Mouse (Mus musculus) forebrain, embryonic 11.5 days (tissue): ENCODE measurements at regions not wholly inside any gene's neighbourhood (a gene's known extent, or its start where the extent isn't known, plus 50 kb on each side); places are given as distances from the start of the nearest gene placed in this dataset.

Source experiments
- ATAC-seq: fragments of 200-750 bp; cut with Nextera tagmentation; replicated peaks from 2 replicates; pipeline ENCODE4 v1.8.0; 2017; ENCODE audit warnings: moderate TSS enrichment; ENCODE audit not compliant: low FRiP score
- DNase-seq: peaks from one replicate; pipeline ENCODE4 v3.0.0-alpha.2; 2017; ENCODE audit warnings: low spot score
- H3K27ac ChIP-seq: fragments of 300-500 bp; sonication (generic); 2 replicates; pipeline ENCODE4 v1.5.1; 2014; ENCODE audit warnings: low read depth, low read length
- H3K27me3 ChIP-seq: fragments of 300-500 bp; sonication (generic); 2 replicates; pipeline ENCODE4 v1.6.1; 2014; ENCODE audit warnings: mild to moderate bottlenecking, low read length, mixed read lengths; ENCODE audit not compliant: control insufficient read depth, insufficient read depth
- H3K36me3 ChIP-seq: fragments of 300-500 bp; sonication (generic); 2 replicates; pipeline ENCODE4 v1.6.1; 2014; ENCODE audit warnings: mild to moderate bottlenecking, low read length, moderate library complexity, mixed read lengths; ENCODE audit not compliant: control insufficient read depth, insufficient read depth
- H3K4me1 ChIP-seq: fragments of 300-500 bp; sonication (generic); replicated peaks from 2 replicates; pipeline ENCODE4 v1.6.1; 2014; ENCODE audit warnings: low read length, mixed read lengths; ENCODE audit not compliant: control insufficient read depth, insufficient read depth
- H3K4me2 ChIP-seq: fragments of 300-500 bp; sonication (generic); 2 replicates; pipeline ENCODE4 v1.6.1; 2014; ENCODE audit warnings: low read depth, mild to moderate bottlenecking, low read length, moderate library complexity, mixed read lengths; ENCODE audit not compliant: severe bottlenecking
- H3K4me3 ChIP-seq: fragments of 300-500 bp; sonication (generic); 2 replicates; pipeline ENCODE4 v1.5.1; 2014; ENCODE audit warnings: low read depth, low read length
- H3K9ac ChIP-seq: fragments of 300-500 bp; sonication (generic); 2 replicates; pipeline ENCODE4 v1.6.1; 2014; ENCODE audit warnings: low read length
- H3K9me3 ChIP-seq: fragments of 300-500 bp; sonication (generic); 2 replicates; pipeline ENCODE4 v1.6.1; 2016; ENCODE audit warnings: low read length, mixed read lengths; ENCODE audit not compliant: control insufficient read depth
- WGBS: fragments of 180-500 bp; shearing (Covaris S2); extraction: QIAGEN DNeasy Blood & Tissue Kit; methylation state at CpG from one replicate; pipeline ENCODE4 v1.1.7; 2014; 5-methylcytosine and 5-hydroxymethylcytosine counted together

DNA sequence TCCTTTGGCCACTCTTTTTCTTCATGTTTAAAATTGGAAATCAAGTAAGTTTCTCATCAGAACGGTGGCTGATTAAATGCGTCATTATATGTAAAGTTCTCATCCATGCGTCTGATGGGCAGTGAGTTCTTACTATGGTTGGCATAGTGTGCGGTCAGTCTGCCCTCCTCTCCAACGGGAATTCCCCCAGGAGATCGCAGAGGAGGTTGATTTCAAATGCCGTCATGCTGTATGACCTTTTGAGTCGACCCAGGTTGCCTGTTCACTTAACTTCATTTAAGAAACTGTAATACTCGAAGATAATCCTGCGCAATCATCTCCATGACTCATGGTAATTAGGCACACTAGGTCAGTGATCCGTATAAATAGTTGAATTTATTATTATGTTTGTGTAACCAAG, 68.4 kb upstream of the Ampd3 start:
- H3K36me3 ChIP-seq, result no peaks in the 10 kb centered on the region
- no peaks in the 10 kb centered on the region for H3K9me3 ChIP-seq
- ATAC-seq (no peak), DNase-seq (no peak)
- no peak overlapping the region for H3K4me3 ChIP-seq
- H3K27ac ChIP-seq, result no peak overlapping the region
- no peak overlapping the region for H3K9ac ChIP-seq
- 85% methylated on average over 11 of the region's 11 CpGs for WGBS
- H3K4me1 ChIP-seq, result no peaks in the 10 kb centered on the region
- H3K27me3 ChIP-seq, result no peaks in the 10 kb centered on the region
- H3K4me2 ChIP-seq, result no peak overlapping the region

GRCm38 (mm10) chr7:110701681-110702413, 66.2 kb upstream of the Ampd3 start:
- H3K9me3 ChIP-seq, result no peaks in the 10 kb centered on the region

GRCm38 (mm10) chr7:110702414-110702783, 65.6 kb upstream of the Ampd3 start:
- no peak for ATAC-seq
- 84% methylated on average over 6 of the region's 6 CpGs for WGBS

More at GRCm38 (mm10) chr7:110701681-110702413, 66.2 kb upstream of the Ampd3 start:
- Histone ChIP-seq H3K4me3 (no peak overlapping the region), H3K27ac (no peak overlapping the region), H3K4me2 (no peak overlapping the region), H3K4me1 (no peaks in the 10 kb centered on the region), H3K36me3 (no peaks in the 10 kb centered on the region), H3K27me3 (no peaks in the 10 kb centered on the region), H3K9ac (no peak overlapping the region)
- ATAC-seq (no peak), DNase-seq (peak; percentile 69)
- 60% methylated on average over 11 of the region's 11 CpGs for WGBS

DNA sequence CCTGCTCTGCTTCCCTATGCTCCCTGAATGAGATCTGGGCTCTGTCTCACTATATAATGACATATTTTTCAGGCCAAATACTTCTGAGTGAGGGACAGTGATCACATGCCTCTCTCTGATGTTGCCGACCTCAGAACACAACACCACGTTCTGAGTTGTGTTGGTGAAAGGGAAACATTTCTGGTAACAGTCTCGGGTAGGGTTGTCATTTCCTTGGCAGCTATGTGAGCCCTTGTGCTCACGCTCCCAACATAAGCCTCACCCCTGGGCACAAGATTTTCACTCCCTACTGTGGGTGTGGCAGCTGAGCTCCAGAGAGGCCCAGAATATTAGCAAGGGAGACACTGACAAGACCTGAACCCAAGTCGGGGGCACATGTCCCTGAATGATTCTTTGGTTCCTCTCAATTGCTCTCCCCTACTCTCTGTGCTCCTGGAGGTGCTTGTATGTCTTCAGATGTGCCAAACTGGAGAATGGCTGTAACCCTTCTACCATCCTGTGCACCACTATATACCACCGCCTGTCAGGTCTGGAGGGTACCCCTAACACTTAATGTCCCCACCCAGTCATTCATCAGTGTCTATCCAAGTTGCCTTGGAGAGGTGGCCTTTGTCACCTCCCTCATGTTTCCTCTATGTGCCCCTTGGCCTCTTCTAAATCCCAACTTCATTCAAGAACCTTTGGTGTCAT, 62.5 kb upstream of the Ampd3 start:
- no peak for DNase-seq
- Histone ChIP-seq H3K4me2 (no peak overlapping the region), H3K27ac (no peak overlapping the region), H3K9ac (no peak overlapping the region), H3K27me3 (no peaks in the 10 kb centered on the region), H3K4me3 (no peak overlapping the region), H3K36me3 (no peaks in the 10 kb centered on the region), H3K4me1 (no peaks in the 10 kb centered on the region), H3K9me3 (no peaks in the 10 kb centered on the region)
- 87% methylated on average over 6 of the region's 6 CpGs for WGBS
- no peak for ATAC-seq

More at GRCm38 (mm10) chr7:110702414-110702783, 65.6 kb upstream of the Ampd3 start:
- Histone ChIP-seq H3K4me3 (no peak overlapping the region), H3K36me3 (no peaks in the 10 kb centered on the region), H3K4me2 (no peak overlapping the region), H3K27me3 (no peaks in the 10 kb centered on the region), H3K27ac (no peak overlapping the region), H3K9ac (no peak overlapping the region), H3K4me1 (no peaks in the 10 kb centered on the region), H3K9me3 (no peaks in the 10 kb centered on the region)
- DNase-seq, result no peak

GRCm38 (mm10) chr7:110706001-110706695, 61.9 kb upstream of the Ampd3 start:
- H3K27me3 ChIP-seq, result no peaks in the 10 kb centered on the region
- WGBS, result 80% methylated on average over 10 of the region's 10 CpGs

GRCm38 (mm10) chr7:110706696-110707087, 61.3 kb upstream of the Ampd3 start:
- Histone ChIP-seq H3K4me3 (no peak overlapping the region), H3K9ac (no peak overlapping the region), H3K9me3 (no peaks in the 10 kb centered on the region; the same call in 1 of the 2 replicates), H3K4me2 (no peak overlapping the region), H3K4me1 (no peaks in the 10 kb centered on the region), H3K27ac (no peak overlapping the region), H3K36me3 (no peaks in the 10 kb centered on the region), H3K27me3 (no peaks in the 10 kb centered on the region)
- 58% methylated on average over 10 of the region's 10 CpGs for WGBS
- DNase-seq (no peak), ATAC-seq (no peak)

More at GRCm38 (mm10) chr7:110706001-110706695, 61.9 kb upstream of the Ampd3 start:
- Histone ChIP-seq H3K27ac (no peak overlapping the region), H3K36me3 (no peaks in the 10 kb centered on the region), H3K4me1 (no peaks in the 10 kb centered on the region), H3K9me3 (no peaks in the 10 kb centered on the region; the same call in 1 of the 2 replicates), H3K9ac (no peak overlapping the region), H3K4me2 (no peak overlapping the region), H3K4me3 (no peak overlapping the region)
- no peak for ATAC-seq
- no peak for DNase-seq

DNA sequence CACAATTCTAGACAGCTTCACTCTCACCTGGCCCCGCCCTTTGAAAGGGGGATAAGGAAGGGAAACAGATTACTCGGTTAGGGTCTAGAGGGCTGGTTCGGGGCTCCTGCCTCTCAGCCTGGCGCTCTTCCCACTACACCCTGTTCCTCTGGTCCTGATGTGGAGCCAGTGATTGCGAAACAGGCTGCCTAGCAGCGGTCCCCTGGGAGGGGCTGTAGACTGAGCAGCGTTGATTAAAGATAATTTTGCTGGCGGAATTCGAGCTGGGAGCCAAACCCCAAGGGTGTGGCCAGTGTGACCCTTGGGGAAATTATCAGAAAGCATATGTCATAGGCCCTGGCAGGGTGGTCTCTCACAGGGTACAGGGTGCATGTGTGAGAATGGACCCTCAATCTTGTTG, 59.9 kb upstream of the Ampd3 start:
- no peaks in the 10 kb centered on the region for H3K27me3 ChIP-seq
- H3K36me3 ChIP-seq, result no peaks in the 10 kb centered on the region
- no peak overlapping the region for H3K27ac ChIP-seq
- H3K4me2 ChIP-seq, result no peak overlapping the region
- no peaks in the 10 kb centered on the region; the same call in 1 of the 2 replicates for H3K9me3 ChIP-seq
- ATAC-seq (no peak), DNase-seq (peak; percentile 30)
- no peaks in the 10 kb centered on the region for H3K4me1 ChIP-seq
- WGBS, result 90% methylated on average over 9 of the region's 9 CpGs
- no peak overlapping the region for H3K9ac ChIP-seq
- no peak overlapping the region for H3K4me3 ChIP-seq

- Histone ChIP-seq H3K9me3 (no peaks in the 10 kb centered on the region; the same call in 1 of the 2 replicates), H3K9ac (no peak overlapping the region), H3K36me3 (no peaks in the 10 kb centered on the region), H3K27me3 (no peaks in the 10 kb centered on the region), H3K27ac (no peak overlapping the region), H3K4me3 (no peak overlapping the region), H3K4me2 (no peak overlapping the region), H3K4me1 (no peaks in the 10 kb centered on the region)
- 91% methylated on average over 3 of the region's 3 CpGs for WGBS
- DNase-seq (peak; percentile 4), ATAC-seq (no peak)
These were observed 59.2 kb upstream of the Ampd3 start for GRCm38 (mm10) chr7:110708781-110709180.
